In genomic region chr9:83383235-83383634, GRCm38 (mm10) we compare ENCODE assay signal across 9 mouse cellular contexts.
"Had no signal": no experiment of that assay in that cellular context is flagged by ENCODE, and none has a peak within 500 bp of the region (broad histone marks: within the 10 kb centered on the region; RNA-seq: fewer than 3 reads in every experiment).

No protein-coding gene starts in this region.

- H3K9me3 ChIP-seq: neural tube, embryonic 13.5 days; neural tube, embryonic 15.5 days; stomach, embryonic 15.5 days had no signal

- H3K27ac ChIP-seq: neural tube, embryonic 13.5 days; neural tube, embryonic 15.5 days; stomach, embryonic 15.5 days; stomach, postnatal 0 days had no signal

- H3K27me3 ChIP-seq: neural tube, embryonic 13.5 days; neural tube, embryonic 15.5 days; stomach, embryonic 15.5 days had no signal

- H3K9ac ChIP-seq: neural tube, embryonic 13.5 days; neural tube, embryonic 15.5 days; stomach, embryonic 15.5 days had no signal

- H3K4me3 ChIP-seq: neural tube, embryonic 13.5 days; neural tube, embryonic 15.5 days; stomach, embryonic 15.5 days had no signal

- H3K36me3 ChIP-seq: neural tube, embryonic 13.5 days; neural tube, embryonic 15.5 days; stomach, embryonic 15.5 days had no signal

- H3K4me1 ChIP-seq: stomach, embryonic 15.5 days had no signal

- H3K4me2 ChIP-seq: neural tube, embryonic 13.5 days; neural tube, embryonic 15.5 days; stomach, embryonic 15.5 days had no signal

- DNase-seq: right cerebral cortex, adult 18-20 months; right cerebral cortex, postnatal 14 days; right cerebral cortex, postnatal 25 days; right cerebral cortex, postnatal 4 days; thymus, adult 18-20 months had no signal
